12 mouse cellular contexts compared by ENCODE assay signal in genomic region chr16:78451251-78451650, GRCm38 (mm10).
DNase-seq lines count a peak whose midpoint lies in the region; ATAC-seq lines count a peak whose summit lies in the region.
"Had no signal": no experiment of that assay in that cellular context is flagged by ENCODE, and none has a peak within 500 bp of the region (broad histone marks: within the 10 kb centered on the region; RNA-seq: fewer than 3 reads in every experiment).

No protein-coding gene starts in this region.

- H3K9ac ChIP-seq in kidney, embryonic 15.5 days: no peak overlapping the region
- H3K9ac ChIP-seq in hindbrain, embryonic 13.5 days: no peak overlapping the region
- H3K9ac ChIP-seq: limb, embryonic 15.5 days had no signal

- H3K27me3 ChIP-seq in heart, embryonic 10.5 days (ENCODE audit: insufficient read depth, poor library complexity, severe bottlenecking): no peaks in the 10 kb centered on the region
- H3K27me3 ChIP-seq in kidney, embryonic 15.5 days: no peaks in the 10 kb centered on the region
- no peaks in the 10 kb centered on the region for H3K27me3 ChIP-seq in hindbrain, embryonic 13.5 days
- H3K27me3 ChIP-seq: limb, embryonic 15.5 days had no signal

- peak; percentile 25 to 26 for DNase-seq in heart, adult 18-20 months
- DNase-seq in heart, embryonic 10.5 days (ENCODE audit: low spot score): no peak
- DNase-seq in adrenal gland, adult 18-20 months (ENCODE audit: low spot score in 2 of 2): peak; percentile 53 to 55
- DNase-seq in right cerebral cortex, postnatal 10 days (ENCODE audit: low spot score in 2 of 2): no peak
- no peak for DNase-seq in cerebellum, postnatal 36 days
- DNase-seq: cerebellum, adult 11 months; layer of hippocampus, adult 9-11 months had no signal

- no peaks in the 10 kb centered on the region for H3K4me1 ChIP-seq in heart, embryonic 10.5 days
- H3K4me1 ChIP-seq in kidney, embryonic 15.5 days: no peaks in the 10 kb centered on the region
- H3K4me1 ChIP-seq in hindbrain, embryonic 13.5 days (replicated peaks): no peaks in the 10 kb centered on the region
- H3K4me1 ChIP-seq: limb, embryonic 15.5 days had no signal

- H3K27ac ChIP-seq in heart, embryonic 10.5 days: no peak overlapping the region
- H3K27ac ChIP-seq in kidney, embryonic 15.5 days: no peak overlapping the region
- no peak overlapping the region for H3K27ac ChIP-seq in hindbrain, embryonic 13.5 days
- H3K27ac ChIP-seq: limb, embryonic 15.5 days had no signal

- no peaks in the 10 kb centered on the region for H3K9me3 ChIP-seq in heart, embryonic 10.5 days
- H3K9me3 ChIP-seq in kidney, embryonic 15.5 days (replicated peaks): peaks cover 4% of the 10 kb centered on the region; the same call in 1 of the 2 replicates
- peaks cover 4% of the 10 kb centered on the region; the same call in 1 of the 2 replicates for H3K9me3 ChIP-seq in hindbrain, embryonic 13.5 days

- H3K4me2 ChIP-seq in kidney, embryonic 15.5 days: peak overlapping the region; percentile 14; the same call in 1 of the 2 replicates
- no peak overlapping the region for H3K4me2 ChIP-seq in hindbrain, embryonic 13.5 days
- H3K4me2 ChIP-seq: limb, embryonic 15.5 days had no signal

- no peaks in the 10 kb centered on the region for H3K36me3 ChIP-seq in heart, embryonic 10.5 days
- H3K36me3 ChIP-seq in kidney, embryonic 15.5 days: no peaks in the 10 kb centered on the region
- no peaks in the 10 kb centered on the region for H3K36me3 ChIP-seq in hindbrain, embryonic 13.5 days
- H3K36me3 ChIP-seq: limb, embryonic 15.5 days had no signal

- 74% methylated on average over 11 of the region's 11 CpGs for WGBS in heart, embryonic 10.5 days
- WGBS in kidney, embryonic 15.5 days: 40% methylated on average over 11 of the region's 11 CpGs
- 66% methylated on average over 11 of the region's 11 CpGs for WGBS in hindbrain, embryonic 13.5 days

- no peak overlapping the region for H3K4me3 ChIP-seq in heart, embryonic 10.5 days
- H3K4me3 ChIP-seq in kidney, embryonic 15.5 days (replicated peaks): no peak overlapping the region
- H3K4me3 ChIP-seq in hindbrain, embryonic 13.5 days: no peak overlapping the region
- H3K4me3 ChIP-seq: limb, embryonic 15.5 days had no signal

- ATAC-seq in kidney, embryonic 15.5 days (replicated peaks; ENCODE audit: low FRiP score): peak; percentile 70
- ATAC-seq in megakaryocyte, adult 5-6 weeks (ENCODE audit: poor library complexity, severe bottlenecking): 0 out of 2 replicates have a peak, but pooled peaks have one; percentile 14
- no peak for ATAC-seq in hindbrain, embryonic 13.5 days (ENCODE audit: low FRiP score)
- ATAC-seq: CD4-positive, CD25-positive, alpha-beta regulatory T cell, adult 4 months had no signal

Comparison
In these comparisons a context has a peak if more than half of its experiments do, and no peak if none do; other contexts are left out.
1. DNase-seq: peak in heart, adult 18-20 months (2 of 2) and adrenal gland, adult 18-20 months (2 of 2); none in heart, embryonic 10.5 days (single experiment), right cerebral cortex, postnatal 10 days (0 of 2) and cerebellum, postnatal 36 days (0 of 2).